Mouse (Mus musculus): ENCODE results near the gene Fam193a. TPM values are rescaled to one million over a fixed set of nuclear protein-coding genes. Genes with fewer than 3 reads are reported as not detected.

The Fam193a gene
- polyA plus RNA-seq (2012; rRNA removed), result 137 and 148 TPM in 2 replicates

- peaks cover 11% of the 10 kb centered on the region for H3K4me1 ChIP-seq (ENCODE audit: control insufficient read depth, insufficient read depth, low read length)
- H3K36me3 ChIP-seq (ENCODE audit: control insufficient read depth, insufficient read depth, low read length), result no peaks in the 10 kb centered on the region
- TF ChIP-seq POLR2A (IDR thresholded peaks at IDR 0.05; ENCODE audit: control insufficient read depth, low read depth, low read length) (peak; percentile 83), CTCF (IDR thresholded peaks at IDR 0.05; ENCODE audit: control insufficient read depth, insufficient read depth, insufficient replicate concordance, low read depth, low read length) (no peak)
- peak within 1 kb of the TSS; percentile 98 for H3K4me3 ChIP-seq (ENCODE audit: control insufficient read depth, low read depth, low read length)
- H3K27ac ChIP-seq (ENCODE audit: control insufficient read depth, insufficient read depth, low read depth, low read length), result peak within 1 kb of the TSS; percentile 90
- no peaks in the 10 kb centered on the region for H3K27me3 ChIP-seq (ENCODE audit: control insufficient read depth, insufficient read depth, low read length)
These were observed at the start of gene Fam193a for GRCm38 (mm10) chr5:34369341-34370021. TSS of gene Fam193a (plus strand) at chr5:34369933.

GRCm38 (mm10) chr5:34321236-34321635 lies 48.5 kb upstream of the Fam193a start:
- TF ChIP-seq POLR2A (IDR thresholded peaks at IDR 0.05; ENCODE audit: control insufficient read depth, low read depth, low read length), result no peak
- no peak for TF ChIP-seq CTCF (IDR thresholded peaks at IDR 0.05; ENCODE audit: control insufficient read depth, insufficient read depth, insufficient replicate concordance, low read depth, low read length)
- no peak overlapping the region for H3K4me3 ChIP-seq (ENCODE audit: control insufficient read depth, low read depth, low read length)
- no peak overlapping the region for H3K27ac ChIP-seq (ENCODE audit: control insufficient read depth, insufficient read depth, low read depth, low read length)
- peaks cover 2% of the 10 kb centered on the region; the same call in 1 of the 2 replicates for H3K4me1 ChIP-seq (ENCODE audit: control insufficient read depth, insufficient read depth, low read length)
- H3K36me3 ChIP-seq (ENCODE audit: control insufficient read depth, insufficient read depth, low read length), result no peaks in the 10 kb centered on the region
- H3K27me3 ChIP-seq (ENCODE audit: control insufficient read depth, insufficient read depth, low read length), result no peaks in the 10 kb centered on the region

GRCm38 (mm10) chr5:34325286-34325685 lies 44.4 kb upstream of the Fam193a start:
- H3K27ac ChIP-seq (ENCODE audit: control insufficient read depth, insufficient read depth, low read depth, low read length), result no peak overlapping the region
- no peak overlapping the region for H3K4me3 ChIP-seq (ENCODE audit: control insufficient read depth, low read depth, low read length)
- TF ChIP-seq CTCF (IDR thresholded peaks at IDR 0.05; ENCODE audit: control insufficient read depth, insufficient read depth, insufficient replicate concordance, low read depth, low read length) (no peak), POLR2A (IDR thresholded peaks at IDR 0.05; ENCODE audit: control insufficient read depth, low read depth, low read length) (no peak)
- no peaks in the 10 kb centered on the region for H3K36me3 ChIP-seq (ENCODE audit: control insufficient read depth, insufficient read depth, low read length)
- no peaks in the 10 kb centered on the region for H3K27me3 ChIP-seq (ENCODE audit: control insufficient read depth, insufficient read depth, low read length)
- H3K4me1 ChIP-seq (ENCODE audit: control insufficient read depth, insufficient read depth, low read length), result peaks cover 4% of the 10 kb centered on the region

- no peak for TF ChIP-seq POLR2A (IDR thresholded peaks at IDR 0.05; ENCODE audit: control insufficient read depth, low read depth, low read length)
- TF ChIP-seq CTCF (IDR thresholded peaks at IDR 0.05; ENCODE audit: control insufficient read depth, insufficient read depth, insufficient replicate concordance, low read depth, low read length), result no peak
- H3K4me1 ChIP-seq (ENCODE audit: control insufficient read depth, insufficient read depth, low read length), result peaks cover 4% of the 10 kb centered on the region
- no peaks in the 10 kb centered on the region for H3K36me3 ChIP-seq (ENCODE audit: control insufficient read depth, insufficient read depth, low read length)
- H3K27ac ChIP-seq (ENCODE audit: control insufficient read depth, insufficient read depth, low read depth, low read length), result no peak overlapping the region
- peak overlapping the region; percentile 22 for H3K4me3 ChIP-seq (ENCODE audit: control insufficient read depth, low read depth, low read length)
- no peaks in the 10 kb centered on the region for H3K27me3 ChIP-seq (ENCODE audit: control insufficient read depth, insufficient read depth, low read length)
These were observed 43.5 kb upstream of the Fam193a start for GRCm38 (mm10) chr5:34326249-34326691.

GRCm38 (mm10) chr5:34326875-34327576 lies 42.7 kb upstream of the Fam193a start:
- H3K36me3 ChIP-seq (ENCODE audit: control insufficient read depth, insufficient read depth, low read length), result no peaks in the 10 kb centered on the region
- TF ChIP-seq CTCF (IDR thresholded peaks at IDR 0.05; ENCODE audit: control insufficient read depth, insufficient read depth, insufficient replicate concordance, low read depth, low read length) (no peak), POLR2A (IDR thresholded peaks at IDR 0.05; ENCODE audit: control insufficient read depth, low read depth, low read length) (no peak)
- no peaks in the 10 kb centered on the region for H3K27me3 ChIP-seq (ENCODE audit: control insufficient read depth, insufficient read depth, low read length)
- H3K27ac ChIP-seq (ENCODE audit: control insufficient read depth, insufficient read depth, low read depth, low read length), result no peak overlapping the region; the same call in 1 of the 2 replicates
- peak overlapping the region; percentile 77 for H3K4me3 ChIP-seq (ENCODE audit: control insufficient read depth, low read depth, low read length)
- H3K4me1 ChIP-seq (ENCODE audit: control insufficient read depth, insufficient read depth, low read length), result peaks cover 4% of the 10 kb centered on the region

- Histone ChIP-seq H3K36me3 (ENCODE audit: control insufficient read depth, insufficient read depth, low read length) (no peaks in the 10 kb centered on the region), H3K4me3 (ENCODE audit: control insufficient read depth, low read depth, low read length) (no peak overlapping the region), H3K27ac (ENCODE audit: control insufficient read depth, insufficient read depth, low read depth, low read length) (no peak overlapping the region), H3K27me3 (ENCODE audit: control insufficient read depth, insufficient read depth, low read length) (no peaks in the 10 kb centered on the region), H3K4me1 (ENCODE audit: control insufficient read depth, insufficient read depth, low read length) (peaks cover 4% of the 10 kb centered on the region)
- TF ChIP-seq POLR2A (IDR thresholded peaks at IDR 0.05; ENCODE audit: control insufficient read depth, low read depth, low read length) (no peak), CTCF (IDR thresholded peaks at IDR 0.05; ENCODE audit: control insufficient read depth, insufficient read depth, insufficient replicate concordance, low read depth, low read length) (no peak)
These were observed 39.6 kb upstream of the Fam193a start for GRCm38 (mm10) chr5:34330136-34330535.

GRCm38 (mm10) chr5:34334081-34334480 lies 35.7 kb upstream of the Fam193a start:
- H3K4me3 ChIP-seq (ENCODE audit: control insufficient read depth, low read depth, low read length), result peak overlapping the region; percentile 39
- H3K27me3 ChIP-seq (ENCODE audit: control insufficient read depth, insufficient read depth, low read length), result no peaks in the 10 kb centered on the region
- no peak overlapping the region for H3K27ac ChIP-seq (ENCODE audit: control insufficient read depth, insufficient read depth, low read depth, low read length)
- H3K36me3 ChIP-seq (ENCODE audit: control insufficient read depth, insufficient read depth, low read length), result no peaks in the 10 kb centered on the region
- H3K4me1 ChIP-seq (ENCODE audit: control insufficient read depth, insufficient read depth, low read length), result peaks cover 4% of the 10 kb centered on the region
- TF ChIP-seq POLR2A (IDR thresholded peaks at IDR 0.05; ENCODE audit: control insufficient read depth, low read depth, low read length), result no peak
- no peak for TF ChIP-seq CTCF (IDR thresholded peaks at IDR 0.05; ENCODE audit: control insufficient read depth, insufficient read depth, insufficient replicate concordance, low read depth, low read length)

All from testis, adult 2 months (tissue).